Mouse (Mus musculus) embryonic facial prominence, embryonic 10.5 days (tissue): ENCODE data around the gene Clec4b1. TPM values are rescaled to one million over a fixed set of nuclear protein-coding genes. Genes with fewer than 3 reads are reported as not detected.
"Not testable (repeated sequence)": the region's sequence is repeated elsewhere in the genome, so short reads cannot be mapped to it uniquely, and the experiment has no call there.

Source experiments
- DNase-seq: peaks from one replicate; pipeline ENCODE4 v3.0.0-alpha.2; 2017; ENCODE audit warnings: low spot score
- H3K27ac ChIP-seq: fragments of 300-500 bp; sonication (generic); replicated peaks from 2 replicates; pipeline ENCODE4 v1.5.1; 2016; ENCODE audit warnings: mild to moderate bottlenecking
- H3K27me3 ChIP-seq: fragments of 300-500 bp; sonication (generic); replicated peaks from 2 replicates; pipeline ENCODE4 v1.6.1; 2016; ENCODE audit warnings: low read depth, mild to moderate bottlenecking; ENCODE audit not compliant: poor library complexity, severe bottlenecking
- H3K36me3 ChIP-seq: fragments of 300-500 bp; sonication (generic); replicated peaks from 2 replicates; pipeline ENCODE4 v1.6.1; 2016; ENCODE audit warnings: mild to moderate bottlenecking, moderate library complexity
- H3K4me1 ChIP-seq: fragments of 300-500 bp; sonication (generic); 2 replicates; pipeline ENCODE4 v1.6.1; 2016
- H3K4me3 ChIP-seq: fragments of 300-500 bp; sonication (generic); 2 replicates; pipeline ENCODE4 v1.5.1; 2016; ENCODE audit warnings: mild to moderate bottlenecking, moderate library complexity
- H3K9me3 ChIP-seq: fragments of 300-500 bp; sonication (generic); 2 replicates; pipeline ENCODE4 v1.6.1; 2016; ENCODE audit warnings: mild to moderate bottlenecking
- WGBS: fragments of 180-500 bp; shearing (Covaris S2); methylation state at CpG from one replicate; pipeline ENCODE4 v1.1.7; 2016; 5-methylcytosine and 5-hydroxymethylcytosine counted together
- polyA plus RNA-seq: library from polyadenylated mRNA; unstranded; fragments of >200 nt; fragmentation: Nextera tagmentation; extraction: Ambion mirVana; gene quantifications from 2 replicates; pipeline ENCODE4 v1.2.1, GENCODE M21; 2016

Gene Clec4b1
- not detected in 2 replicates for polyA plus RNA-seq

GRCm38 (mm10) chr6:123049742-123050372 lies at the start of gene Clec4b1:
Gene Clec4b1, plus strand, starts transcription at chr6:123049962.
- H3K36me3 ChIP-seq, result no peaks in the 10 kb centered on the region
- no peaks in the 10 kb centered on the region for H3K4me1 ChIP-seq
- DNase-seq, result no peak
- H3K9me3 ChIP-seq, result peaks cover 17% of the 10 kb centered on the region
- no peak within 1 kb of the TSS for H3K4me3 ChIP-seq
- no peaks in the 10 kb centered on the region for H3K27me3 ChIP-seq
- H3K27ac ChIP-seq, result no peak within 1 kb of the TSS
- WGBS, result 87% methylated on average over 2 of the region's 2 CpGs

GRCm38 (mm10) chr6:123004696-123005095 lies 45.1 kb upstream of the Clec4b1 start:
- H3K9me3 ChIP-seq, H3K27me3 ChIP-seq, H3K4me1 ChIP-seq, H3K4me3 ChIP-seq, H3K36me3 ChIP-seq, H3K27ac ChIP-seq, DNase-seq: not testable (repeated sequence)
- 83% methylated on average over 2 of the region's 2 CpGs for WGBS

- Histone ChIP-seq H3K9me3 (no peaks in the 10 kb centered on the region), H3K27ac (no peak overlapping the region), H3K4me1 (no peaks in the 10 kb centered on the region), H3K4me3 (no peak overlapping the region), H3K27me3 (no peaks in the 10 kb centered on the region), H3K36me3 (no peaks in the 10 kb centered on the region)
- 74% methylated on average over 1 of the region's 1 CpGs for whole genome bisulfite sequencing
- no peak for DNase-seq
Measured at GRCm38 (mm10) chr6:123005591-123005990, 44.2 kb upstream of the Clec4b1 start.

- no peak overlapping the region for H3K4me3 ChIP-seq
- H3K9me3 ChIP-seq, result 0 out of 2 replicates have a peak, but pooled peaks cover 2% of the 10 kb centered on the region
- no peaks in the 10 kb centered on the region for H3K36me3 ChIP-seq
- H3K27ac ChIP-seq, result no peak overlapping the region
- H3K27me3 ChIP-seq, result no peaks in the 10 kb centered on the region
- H3K4me1 ChIP-seq, result no peaks in the 10 kb centered on the region
- WGBS, result 91% methylated on average over 4 of the region's 4 CpGs
- no peak for DNase-seq
Measured at GRCm38 (mm10) chr6:123095125-123095843, 45.5 kb downstream of the Clec4b1 start.

- not testable (repeated sequence) for H3K27ac ChIP-seq, H3K4me3 ChIP-seq, H3K4me1 ChIP-seq, DNase-seq, H3K9me3 ChIP-seq, H3K27me3 ChIP-seq, H3K36me3 ChIP-seq
- WGBS, result 74% methylated on average over 1 of the region's 1 CpGs
Measured at GRCm38 (mm10) chr6:123106128-123106527, 56.4 kb downstream of the Clec4b1 start, which contains the start of gene Clec4a2. Gene Clec4a2, plus strand, starts transcription at chr6:123106428.

Other genes starting within 250 kb of the Clec4b1 start
- 55.4 and 68.4 TPM in 2 replicates for gene Slc2a3, start 248.3 kb upstream of the Clec4b1 start, polyA plus RNA-seq
- 2.9 and 3.0 TPM in 2 replicates for gene Foxj2, start 230.0 kb upstream of the Clec4b1 start, polyA plus RNA-seq
- 1.1 and 1.5 TPM in 2 replicates for gene C3ar1, start 193.8 kb upstream of the Clec4b1 start, polyA plus RNA-seq
- 54.8 and 58.2 TPM in 2 replicates for gene Necap1, start 175.5 kb upstream of the Clec4b1 start, polyA plus RNA-seq
- 0.65 and 1.0 TPM in 2 replicates for gene Clec4a1, start 128.1 kb upstream of the Clec4b1 start, polyA plus RNA-seq
- 0.34 TPM in 2 replicates for gene Clec4a3, start 97.4 kb upstream of the Clec4b1 start, polyA plus RNA-seq
- gene Clec4a4, start 59.6 kb upstream of the Clec4b1 start, polyA plus RNA-seq, result not detected in 2 replicates
- gene Clec4a2, start 56.5 kb downstream of the Clec4b1 start, polyA plus RNA-seq, result 0.69 and 0.72 TPM in 2 replicates
- gene Clec4b2, start 122.9 kb downstream of the Clec4b1 start, polyA plus RNA-seq, result not detected in 2 replicates
- gene Clec4n, start 179.9 kb downstream of the Clec4b1 start, polyA plus RNA-seq, result not detected in 2 replicates
- gene Clec4d, start 212.1 kb downstream of the Clec4b1 start, polyA plus RNA-seq, result not detected in 2 replicates
- gene Clec4e, start 239.9 kb downstream of the Clec4b1 start, polyA plus RNA-seq, result not detected in 2 replicates